25 mouse cellular contexts compared by ENCODE assay signal in the genomic region with DNA sequence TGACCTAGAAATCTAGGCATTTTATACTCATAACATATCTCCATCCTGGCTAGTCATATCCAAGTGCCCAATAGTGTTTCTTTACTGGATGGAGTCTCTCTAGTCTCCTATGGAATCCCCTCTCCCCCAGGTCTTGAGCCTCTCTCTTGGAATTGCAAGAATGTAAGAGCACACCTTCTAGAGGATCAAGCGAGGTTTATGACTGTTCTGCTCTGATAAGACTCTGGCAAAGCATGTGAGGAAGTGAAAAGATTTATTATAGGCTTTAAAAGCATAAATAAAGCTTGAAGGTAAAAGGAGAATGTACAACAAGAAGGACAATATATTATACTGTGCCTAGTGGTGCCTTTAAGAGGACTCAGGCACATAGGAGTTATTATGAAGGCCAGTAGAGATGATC.
"Had no signal": no experiment of that assay in that cellular context is flagged by ENCODE, and none has a peak within 500 bp of the region (broad histone marks: within the 10 kb centered on the region; RNA-seq: fewer than 3 reads in every experiment).

No protein-coding gene starts in this region.

- H3K4me1 ChIP-seq: heart, embryonic 10.5 days; heart, embryonic 13.5 days; kidney, embryonic 15.5 days; limb, embryonic 13.5 days; limb, embryonic 15.5 days; liver, embryonic 12.5 days had no signal

- H3K9ac ChIP-seq: heart, embryonic 13.5 days; heart, embryonic 15.5 days; hindbrain, embryonic 13.5 days; hindbrain, embryonic 15.5 days; kidney, embryonic 15.5 days; limb, embryonic 13.5 days; limb, embryonic 15.5 days; liver, embryonic 12.5 days; liver, embryonic 14.5 days had no signal

- H3K36me3 ChIP-seq: heart, embryonic 10.5 days; heart, embryonic 13.5 days; heart, embryonic 15.5 days; hindbrain, embryonic 13.5 days; hindbrain, embryonic 15.5 days; kidney, embryonic 15.5 days; limb, embryonic 13.5 days; limb, embryonic 15.5 days; liver, embryonic 12.5 days had no signal

- H3K4me3 ChIP-seq: gastrocnemius, adult 2 months; heart, embryonic 10.5 days; heart, embryonic 13.5 days; heart, embryonic 15.5 days; hindbrain, embryonic 13.5 days; hindbrain, embryonic 15.5 days; kidney, embryonic 15.5 days; limb, embryonic 13.5 days; limb, embryonic 15.5 days; liver, embryonic 12.5 days had no signal

- H3K9me3 ChIP-seq: heart, embryonic 10.5 days; heart, embryonic 13.5 days; heart, embryonic 15.5 days; hindbrain, embryonic 13.5 days; hindbrain, embryonic 15.5 days; kidney, embryonic 15.5 days; limb, embryonic 13.5 days; limb, embryonic 15.5 days; liver, embryonic 12.5 days had no signal

- DNase-seq: gastrocnemius, adult 2 months; gastrocnemius, postnatal 10 days; gastrocnemius, postnatal 25 days; heart, adult 18-20 months; heart, postnatal 14 days; heart, postnatal 36 days; kidney, adult 11 months; kidney, adult 2 months; kidney, adult 9 months; kidney, postnatal 10 days; kidney, postnatal 36 days; layer of hippocampus, adult 9-11 months; layer of hippocampus, postnatal 36 days; left cerebral cortex, postnatal 4 days had no signal

- H3K4me2 ChIP-seq: heart, embryonic 13.5 days; heart, embryonic 15.5 days; hindbrain, embryonic 13.5 days; hindbrain, embryonic 15.5 days; kidney, embryonic 15.5 days; limb, embryonic 13.5 days; limb, embryonic 15.5 days; liver, embryonic 12.5 days had no signal

- H3K27me3 ChIP-seq: heart, embryonic 13.5 days; heart, embryonic 15.5 days; hindbrain, embryonic 13.5 days; hindbrain, embryonic 15.5 days; kidney, embryonic 15.5 days; limb, embryonic 13.5 days; limb, embryonic 15.5 days; liver, embryonic 12.5 days had no signal

- H3K27ac ChIP-seq: gastrocnemius, adult 2 months; heart, embryonic 10.5 days; heart, embryonic 13.5 days; heart, embryonic 15.5 days; hindbrain, embryonic 13.5 days; hindbrain, embryonic 15.5 days; hindbrain, postnatal 0 days; kidney, embryonic 15.5 days; limb, embryonic 13.5 days; limb, embryonic 15.5 days; liver, embryonic 12.5 days; liver, embryonic 14.5 days had no signal

- ATAC-seq: hindbrain, postnatal 0 days; liver, embryonic 12.5 days had no signal
